Mouse (Mus musculus) ES-Bruce4 (cell line): Measurements from ENCODE around the gene Gm281.

ENCODE experiments used
- CTCF ChIP-seq: IDR thresholded peaks from one replicate; pipeline ENCODE4 v1.8.1; 2011; ENCODE audit warnings: low read depth, low read length
- POLR2A ChIP-seq: IDR thresholded peaks from one replicate; pipeline ENCODE4 v1.8.1; 2011; ENCODE audit warnings: low read length; ENCODE audit not compliant: insufficient read depth

DNA sequence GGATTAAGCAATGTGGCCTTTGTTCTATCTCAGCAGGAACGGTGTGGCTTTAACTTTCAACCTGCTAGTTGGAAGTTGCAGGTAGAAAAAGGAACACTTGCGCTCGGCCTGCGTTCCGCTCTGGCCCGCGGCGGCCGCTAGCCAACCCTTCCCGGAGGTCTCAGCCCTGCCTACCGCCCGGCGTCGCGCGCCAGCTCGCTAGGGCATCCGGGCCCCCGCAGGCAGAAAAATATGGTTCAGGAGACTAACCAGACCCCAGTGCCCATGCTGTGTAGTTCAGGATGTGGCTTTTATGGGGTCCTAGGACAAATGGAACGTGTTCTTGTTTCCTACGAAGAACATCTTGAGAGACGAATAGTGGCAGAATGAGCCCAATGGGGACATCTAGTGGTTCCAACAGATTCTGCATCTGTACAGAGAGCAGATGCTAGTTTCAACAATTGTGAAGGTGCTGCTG lies 12.6 kb downstream of the Gm281 start:
- TF ChIP-seq POLR2A (no peak), CTCF (no peak)
